Mouse (Mus musculus): ENCODE data around the gene Cactin. TPM values are rescaled to one million over a fixed set of nuclear protein-coding genes. Genes with fewer than 3 reads are reported as not detected.

Gene Cactin
- polyA plus RNA-seq, 1 experiment from 2014 or later, result 42.9 TPM

DNA sequence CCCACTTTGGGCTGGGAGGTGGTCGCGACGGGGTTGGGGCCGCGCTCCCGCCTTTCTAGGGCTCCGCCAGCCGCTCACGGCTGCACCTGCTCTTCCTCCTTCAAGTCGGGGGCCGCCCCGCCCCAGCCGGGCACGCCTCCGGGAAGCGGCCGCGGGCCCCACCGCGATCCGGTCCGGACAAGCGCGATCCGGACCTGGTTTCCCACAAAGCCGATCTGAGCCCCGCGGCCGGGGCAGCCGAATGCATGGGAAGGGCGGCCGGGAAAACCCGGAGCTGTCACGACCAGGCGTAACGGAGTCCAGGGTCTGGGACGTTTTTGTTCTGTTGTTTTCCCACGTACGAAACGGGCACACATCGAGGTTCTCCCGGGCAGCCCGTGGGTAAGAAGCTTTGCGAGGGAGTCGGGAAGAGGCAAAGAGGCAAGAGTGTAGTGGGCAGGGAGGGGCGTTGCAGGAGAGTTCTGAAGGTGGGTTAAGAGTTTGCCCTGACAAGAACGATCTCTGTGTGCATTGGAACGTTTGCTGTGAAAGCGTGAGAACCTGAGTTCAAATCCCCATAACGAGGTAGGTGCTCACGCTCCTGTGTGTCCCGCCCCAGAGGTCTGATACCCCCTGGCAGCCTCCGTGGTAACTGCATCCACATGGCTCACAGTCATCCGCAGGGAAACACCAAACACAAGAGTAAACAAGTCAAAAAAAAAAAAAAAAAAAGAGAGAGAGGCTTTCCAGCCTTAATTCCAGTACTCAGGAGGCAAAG is 35.0 kb upstream of the Cactin start:
- TF ChIP-seq CTCF (IDR thresholded peaks at IDR 0.05; ENCODE audit: low read depth), result peak; percentile 22; the same call in 1 of the 2 replicates
- Histone ChIP-seq H3K9me3 (ENCODE audit: low read depth, low read length) (no peaks in the 10 kb centered on the region), H3K36me3 (ENCODE audit: insufficient read depth) (no peaks in the 10 kb centered on the region), H3K4me2 (peak overlapping the region; percentile 66), H3K9ac (peak overlapping the region; percentile 47), H3K4me3 (ENCODE audit: low read depth, low read length) (peak overlapping the region; percentile 40), H3K27me3 (ENCODE audit: insufficient read depth, low read length) (peaks cover 39% of the 10 kb centered on the region), H3K4me1 (ENCODE audit: insufficient read depth) (no peaks in the 10 kb centered on the region), H3K27ac (ENCODE audit: low read depth) (peak overlapping the region; percentile 6; the same call in 1 of the 2 replicates)
- peak; percentile 96 for DNase-seq
- peak; percentile 69 for ATAC-seq (ENCODE audit: insufficient read depth)
- WGBS, result 1% methylated on average over 54 of the region's 54 CpGs

DNA sequence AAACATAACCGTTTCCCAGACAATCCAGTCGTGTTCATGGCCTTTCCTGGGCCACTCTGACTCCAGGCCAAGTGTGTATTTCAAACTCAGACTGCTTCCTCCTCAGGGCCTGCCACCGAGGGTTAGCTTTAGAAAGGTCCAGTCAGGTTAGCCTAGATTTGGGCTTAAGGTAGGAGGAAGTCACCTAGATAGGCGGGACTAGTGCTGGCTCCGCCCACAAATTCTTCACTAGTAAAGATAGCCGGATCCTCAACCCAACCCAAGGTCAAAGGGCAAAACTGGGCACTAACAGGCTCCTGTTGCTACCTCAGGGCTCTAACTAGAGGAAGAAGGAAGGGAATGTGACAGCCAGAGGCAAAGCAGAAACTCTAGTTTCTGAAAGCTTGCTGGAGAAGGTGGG is 34.3 kb upstream of the Cactin start:
- ATAC-seq (ENCODE audit: insufficient read depth), result no peak
- peak overlapping the region; percentile 66; the same call in 1 of the 2 replicates for H3K4me2 ChIP-seq

GRCm38 (mm10) chr10:81287513-81288157 is 33.3 kb upstream of the Cactin start:
- Histone ChIP-seq H3K27ac (ENCODE audit: low read depth) (no peak overlapping the region), H3K4me3 (ENCODE audit: low read depth, low read length) (no peak overlapping the region), H3K4me2 (peak overlapping the region; percentile 33), H3K27me3 (ENCODE audit: insufficient read depth, low read length) (peaks cover 43% of the 10 kb centered on the region), H3K4me1 (ENCODE audit: insufficient read depth) (0 out of 2 replicates have a peak, but pooled peaks cover 2% of the 10 kb centered on the region), H3K36me3 (ENCODE audit: insufficient read depth) (no peaks in the 10 kb centered on the region), H3K9me3 (ENCODE audit: low read depth, low read length) (no peaks in the 10 kb centered on the region), H3K9ac (no peak overlapping the region)
- WGBS, result 56% methylated on average over 8 of the region's 8 CpGs
- TF ChIP-seq CTCF (IDR thresholded peaks at IDR 0.05; ENCODE audit: low read depth), result peak; percentile 94
- no peak for ATAC-seq (ENCODE audit: insufficient read depth)
- DNase-seq, result peak; percentile 60

More for the DNA sequence above, 34.3 kb upstream of the Cactin start:
- no peaks in the 10 kb centered on the region for H3K36me3 ChIP-seq (ENCODE audit: insufficient read depth)
- H3K9ac ChIP-seq, result no peak overlapping the region
- 29% methylated on average over 6 of the region's 6 CpGs for WGBS
- no peaks in the 10 kb centered on the region for H3K9me3 ChIP-seq (ENCODE audit: low read depth, low read length)
- no peak for TF ChIP-seq CTCF (IDR thresholded peaks at IDR 0.05; ENCODE audit: low read depth)
- no peak overlapping the region for H3K27ac ChIP-seq (ENCODE audit: low read depth)
- no peak overlapping the region for H3K4me3 ChIP-seq (ENCODE audit: low read depth, low read length)
- no peak for DNase-seq
- H3K27me3 ChIP-seq (ENCODE audit: insufficient read depth, low read length), result peaks cover 43% of the 10 kb centered on the region
- 0 out of 2 replicates have a peak, but pooled peaks cover 2% of the 10 kb centered on the region for H3K4me1 ChIP-seq (ENCODE audit: insufficient read depth)

DNA sequence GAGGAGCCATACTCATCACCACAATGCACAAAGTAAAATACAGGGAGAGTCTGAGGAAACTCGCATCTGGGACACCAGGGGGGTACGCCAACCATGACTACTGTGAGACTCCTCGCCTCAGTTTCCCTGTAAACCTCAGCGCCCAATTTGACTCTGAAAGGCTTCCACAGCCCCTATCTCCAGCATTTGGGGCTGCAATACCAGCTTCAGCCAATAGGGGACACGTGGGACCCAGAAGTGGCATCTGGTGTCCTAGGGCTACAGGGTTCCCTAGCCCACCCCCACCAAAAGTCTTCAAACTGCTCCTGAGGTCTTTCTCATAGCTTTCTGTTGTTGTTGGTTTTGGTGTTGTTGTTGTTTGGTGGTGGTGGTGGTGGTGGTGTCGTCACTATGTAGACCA is 32.3 kb upstream of the Cactin start:
- TF ChIP-seq CTCF (IDR thresholded peaks at IDR 0.05; ENCODE audit: low read depth), result peak; percentile 74
- DNase-seq, result peak; percentile 66
- Histone ChIP-seq H3K27ac (ENCODE audit: low read depth) (no peak overlapping the region), H3K27me3 (ENCODE audit: insufficient read depth, low read length) (peaks cover 34% of the 10 kb centered on the region), H3K36me3 (ENCODE audit: insufficient read depth) (no peaks in the 10 kb centered on the region), H3K9ac (no peak overlapping the region), H3K4me3 (ENCODE audit: low read depth, low read length) (no peak overlapping the region), H3K4me1 (ENCODE audit: insufficient read depth) (peaks cover 4% of the 10 kb centered on the region), H3K9me3 (ENCODE audit: low read depth, low read length) (no peaks in the 10 kb centered on the region), H3K4me2 (no peak overlapping the region; the same call in 1 of the 2 replicates)
- 29% methylated on average over 6 of the region's 6 CpGs for WGBS
- ATAC-seq (ENCODE audit: insufficient read depth), result no peak

- Histone ChIP-seq H3K9ac (no peak overlapping the region), H3K4me3 (ENCODE audit: low read depth, low read length) (no peak overlapping the region), H3K36me3 (ENCODE audit: insufficient read depth) (no peaks in the 10 kb centered on the region), H3K27me3 (ENCODE audit: insufficient read depth, low read length) (peaks cover 27% of the 10 kb centered on the region), H3K4me2 (peak overlapping the region; percentile 53), H3K27ac (ENCODE audit: low read depth) (no peak overlapping the region), H3K9me3 (ENCODE audit: low read depth, low read length) (no peaks in the 10 kb centered on the region), H3K4me1 (ENCODE audit: insufficient read depth) (peaks cover 10% of the 10 kb centered on the region)
- peak; percentile 94 for TF ChIP-seq CTCF (IDR thresholded peaks at IDR 0.05; ENCODE audit: low read depth)
- no peak for ATAC-seq (ENCODE audit: insufficient read depth)
- DNase-seq, result peak; percentile 85
- WGBS, result 3% methylated on average over 7 of the region's 7 CpGs
These were observed 31.6 kb upstream of the Cactin start for GRCm38 (mm10) chr10:81289278-81289677.

- Histone ChIP-seq H3K36me3 (ENCODE audit: insufficient read depth) (no peaks in the 10 kb centered on the region), H3K4me3 (ENCODE audit: low read depth, low read length) (no peak overlapping the region), H3K27ac (ENCODE audit: low read depth) (no peak overlapping the region), H3K4me1 (ENCODE audit: insufficient read depth) (peaks cover 14% of the 10 kb centered on the region), H3K4me2 (peak overlapping the region; percentile 53), H3K9me3 (ENCODE audit: low read depth, low read length) (no peaks in the 10 kb centered on the region), H3K9ac (no peak overlapping the region), H3K27me3 (ENCODE audit: insufficient read depth, low read length) (peaks cover 22% of the 10 kb centered on the region)
- DNase-seq (no peak), ATAC-seq (ENCODE audit: insufficient read depth) (no peak)
- no peak for TF ChIP-seq CTCF (IDR thresholded peaks at IDR 0.05; ENCODE audit: low read depth)
- 43% methylated on average over 14 of the region's 14 CpGs for WGBS
These were observed 31.1 kb upstream of the Cactin start for GRCm38 (mm10) chr10:81289811-81290210.
